Mouse (Mus musculus): ENCODE measurements at regions not wholly inside any gene's neighbourhood (a gene's known extent, or its start where the extent isn't known, plus 50 kb on each side); places are given as distances from the start of the nearest gene placed in this dataset.

DNA sequence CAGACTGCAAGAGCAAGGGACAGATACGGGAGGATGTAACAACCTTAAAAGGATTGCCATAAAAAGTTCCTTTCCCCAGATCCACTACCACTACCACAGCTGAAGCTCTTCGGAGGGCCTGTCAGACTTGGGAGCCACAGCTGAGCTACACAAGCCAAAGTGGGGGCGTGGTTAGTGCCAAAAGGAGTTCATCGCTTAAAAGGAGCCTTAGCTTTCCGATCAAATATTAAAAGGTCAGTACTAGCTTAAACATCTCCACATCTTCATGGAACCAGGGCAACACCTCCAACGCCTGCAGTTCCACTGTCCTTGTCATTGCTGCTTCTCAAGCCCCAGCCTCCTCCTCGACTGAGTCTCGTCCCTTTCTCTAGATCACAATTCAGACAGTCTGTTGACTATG lies 102.6 kb upstream of the Arid1b start:
- TF ChIP-seq USF1 (IDR thresholded peaks at IDR 0.05; ENCODE audit: low read depth), result no peak
- TF ChIP-seq MYOG (IDR thresholded peaks at IDR 0.05; ENCODE audit: control insufficient read depth in 1 of 3, insufficient read depth in 1 of 3, insufficient read length in 2 of 3, low read depth in 2 of 3), result no peak
- no peak for TF ChIP-seq MYOD1 (IDR thresholded peaks at IDR 0.05; ENCODE audit: control insufficient read depth in 1 of 3, insufficient read length in 2 of 3, low read depth in 2 of 3)
- no peak for TF ChIP-seq POLR2A (IDR thresholded peaks at IDR 0.05; ENCODE audit: insufficient read length, low read depth)
- no peak for TF ChIP-seq E2F4 (IDR thresholded peaks at IDR 0.05; ENCODE audit: insufficient read depth)
- no peak for TF ChIP-seq MAX (IDR thresholded peaks at IDR 0.05; ENCODE audit: low read depth)
- TF ChIP-seq CEBPB (IDR thresholded peaks at IDR 0.05; ENCODE audit: insufficient read depth, poor library complexity, severe bottlenecking), result no peak
